Mouse (Mus musculus): ENCODE measurements around the gene Nat10.
A peak's percentile ranks its signal among the peaks of the same experiment; 100 is the strongest.

Gene Nat10

GRCm38 (mm10) chr2:103746096-103746495, 15.0 kb downstream of the Nat10 start:
- DNase-seq (ENCODE audit: low read depth, low spot score) = no peak

GRCm38 (mm10) chr2:103745481-103745880, 15.6 kb downstream of the Nat10 start:
- DNase-seq (ENCODE audit: low read depth, low spot score) = no peak

- DNase-seq (ENCODE audit: low read depth, low spot score) = peak; percentile 20
Observed at GRCm38 (mm10) chr2:103743988-103744387, 17.1 kb downstream of the Nat10 start.

- no peak for DNase-seq (ENCODE audit: low read depth, low spot score)
Observed at GRCm38 (mm10) chr2:103743536-103743935, 17.5 kb downstream of the Nat10 start.

- DNase-seq (ENCODE audit: low read depth, low spot score) = no peak
Observed at GRCm38 (mm10) chr2:103742821-103743220, 18.2 kb downstream of the Nat10 start.

GRCm38 (mm10) chr2:103731423-103731822, 29.6 kb downstream of the Nat10 start:
- no peak for DNase-seq (ENCODE audit: low read depth, low spot score)

GRCm38 (mm10) chr2:103730999-103731398, 30.1 kb downstream of the Nat10 start:
- no peak for DNase-seq (ENCODE audit: low read depth, low spot score)

GRCm38 (mm10) chr2:103728027-103728540, 33.0 kb downstream of the Nat10 start:
- no peak for DNase-seq (ENCODE audit: low read depth, low spot score)

- no peak for DNase-seq (ENCODE audit: low read depth, low spot score)
Observed at GRCm38 (mm10) chr2:103724521-103724920, 36.5 kb downstream of the Nat10 start.

GRCm38 (mm10) chr2:103719292-103719646, 41.8 kb downstream of the Nat10 start:
- no peak for DNase-seq (ENCODE audit: low read depth, low spot score)

- peak; percentile 12 for DNase-seq (ENCODE audit: low read depth, low spot score)
Observed at GRCm38 (mm10) chr2:103718594-103719291, 42.3 kb downstream of the Nat10 start.

- DNase-seq (ENCODE audit: low read depth, low spot score) = no peak
Observed at GRCm38 (mm10) chr2:103714412-103714811, 46.7 kb downstream of the Nat10 start.

- DNase-seq (ENCODE audit: low read depth, low spot score) = no peak
Observed at GRCm38 (mm10) chr2:103713831-103714230, 47.2 kb downstream of the Nat10 start.

- DNase-seq (ENCODE audit: low read depth, low spot score) = no peak
Observed at GRCm38 (mm10) chr2:103710849-103711248, 50.2 kb downstream of the Nat10 start.

GRCm38 (mm10) chr2:103707056-103707776, 53.9 kb downstream of the Nat10 start:
- DNase-seq (ENCODE audit: low read depth, low spot score) = no peak

- no peak for DNase-seq (ENCODE audit: low read depth, low spot score)
Observed at GRCm38 (mm10) chr2:103706226-103706625, 54.8 kb downstream of the Nat10 start.

GRCm38 (mm10) chr2:103705826-103706225, 55.2 kb downstream of the Nat10 start:
- DNase-seq (ENCODE audit: low read depth, low spot score) = no peak

GRCm38 (mm10) chr2:103703865-103704264, 57.2 kb downstream of the Nat10 start:
- DNase-seq (ENCODE audit: low read depth, low spot score) = no peak

GRCm38 (mm10) chr2:103703336-103703735, 57.7 kb downstream of the Nat10 start:
- no peak for DNase-seq (ENCODE audit: low read depth, low spot score)

- DNase-seq (ENCODE audit: low read depth, low spot score) = no peak
Observed at GRCm38 (mm10) chr2:103700514-103700913, 60.6 kb downstream of the Nat10 start.

- DNase-seq (ENCODE audit: low read depth, low spot score) = no peak
Observed at GRCm38 (mm10) chr2:103696177-103696576, 64.9 kb downstream of the Nat10 start.

- DNase-seq (ENCODE audit: low read depth, low spot score) = no peak
Observed at GRCm38 (mm10) chr2:103694777-103695563, 66.1 kb downstream of the Nat10 start.

Data from c-Kit-negative CD71-positive TER-119-positive erythroid progenitor cells, embryonic 14.5 days (primary cell).